Mouse (Mus musculus) adrenal gland, postnatal 14 days (tissue): ENCODE data around the gene Usp25. TPM values are rescaled to one million over a fixed set of nuclear protein-coding genes. Genes with fewer than 3 reads are reported as not detected.

Experiments
- DNase-seq: peaks from one replicate; pipeline ENCODE4 v3.0.0; 2021; ENCODE audit warnings: mixed read lengths
- long read RNA-seq, 2 experiments: library from polyadenylated mRNA; stranded (forward); transcript quantifications; one replicate each; pipeline ENCODE4 v2.0.0; 2021
- total RNA-seq: library from RNA; stranded (reverse); gene quantifications from 2 replicates; pipeline ENCODE4 v1.2.3, GENCODE M21; 2021

Gene Usp25
- total RNA-seq: 55.8 and 56.4 TPM in 2 replicates
- long read RNA-seq, experiment 1, full-length matches to known transcripts: 15 of 27 reads
- long read RNA-seq, experiment 1, partial matches to known transcripts: 8 of 27 reads
- long read RNA-seq, experiment 1, other reads (novel, unspliced or antisense): 4 of 27 reads
- long read RNA-seq, experiment 2, full-length matches to known transcripts: 11 of 21 reads
- long read RNA-seq, experiment 2, partial matches to known transcripts: 8 of 21 reads
- long read RNA-seq, experiment 2, other reads (novel, unspliced or antisense): 2 of 21 reads

- DNase-seq: peak; percentile 96
Observed at GRCm38 (mm10) chr16:77013427-77014320, at the start of gene Usp25. Usp25 (plus strand) TSS chr16:77013706.

GRCm38 (mm10) chr16:76967593-76968275, 45.8 kb upstream of the Usp25 start:
- DNase-seq: no peak

GRCm38 (mm10) chr16:76971211-76971610, 42.3 kb upstream of the Usp25 start:
- DNase-seq: no peak

GRCm38 (mm10) chr16:76976787-76977430, 36.6 kb upstream of the Usp25 start:
- no peak for DNase-seq

- no peak for DNase-seq
Observed at GRCm38 (mm10) chr16:76983696-76984095, 29.8 kb upstream of the Usp25 start.

- no peak for DNase-seq
Observed at GRCm38 (mm10) chr16:76987711-76988110, 25.8 kb upstream of the Usp25 start.

GRCm38 (mm10) chr16:77003900-77004299, 9.6 kb upstream of the Usp25 start:
- no peak for DNase-seq

GRCm38 (mm10) chr16:77009173-77009572, 4.3 kb upstream of the Usp25 start:
- DNase-seq: no peak

GRCm38 (mm10) chr16:77014321-77015211, 1.1 kb downstream of the Usp25 start:
- DNase-seq: no peak

- no peak for DNase-seq
Observed at GRCm38 (mm10) chr16:77015380-77016346, 2.2 kb downstream of the Usp25 start.

GRCm38 (mm10) chr16:77017931-77018330, 4.4 kb downstream of the Usp25 start:
- DNase-seq: no peak

- no peak for DNase-seq
Observed at GRCm38 (mm10) chr16:77020190-77020589, 6.7 kb downstream of the Usp25 start.

- DNase-seq: peak; percentile 29
Observed at GRCm38 (mm10) chr16:77023627-77024379, 10.3 kb downstream of the Usp25 start.

- DNase-seq: no peak
Observed at GRCm38 (mm10) chr16:77026099-77026498, 12.6 kb downstream of the Usp25 start.

GRCm38 (mm10) chr16:77026933-77027332, 13.4 kb downstream of the Usp25 start:
- no peak for DNase-seq

- DNase-seq: no peak
Observed at GRCm38 (mm10) chr16:77027976-77028686, 14.6 kb downstream of the Usp25 start.

- peak; percentile 75 for DNase-seq
Observed at GRCm38 (mm10) chr16:77028687-77029417, 15.3 kb downstream of the Usp25 start.

GRCm38 (mm10) chr16:77030435-77030834, 16.9 kb downstream of the Usp25 start:
- DNase-seq: no peak
